Mouse (Mus musculus) kidney, postnatal 4 days (tissue): ENCODE results near the gene Cybrd1.

Experiments used
- DNase-seq, 2 experiments: peaks; one replicate each; pipeline ENCODE4 v3.0.0; 2021; ENCODE audit warnings: mixed read lengths in 2 of 2

Cybrd1 gene

DNA sequence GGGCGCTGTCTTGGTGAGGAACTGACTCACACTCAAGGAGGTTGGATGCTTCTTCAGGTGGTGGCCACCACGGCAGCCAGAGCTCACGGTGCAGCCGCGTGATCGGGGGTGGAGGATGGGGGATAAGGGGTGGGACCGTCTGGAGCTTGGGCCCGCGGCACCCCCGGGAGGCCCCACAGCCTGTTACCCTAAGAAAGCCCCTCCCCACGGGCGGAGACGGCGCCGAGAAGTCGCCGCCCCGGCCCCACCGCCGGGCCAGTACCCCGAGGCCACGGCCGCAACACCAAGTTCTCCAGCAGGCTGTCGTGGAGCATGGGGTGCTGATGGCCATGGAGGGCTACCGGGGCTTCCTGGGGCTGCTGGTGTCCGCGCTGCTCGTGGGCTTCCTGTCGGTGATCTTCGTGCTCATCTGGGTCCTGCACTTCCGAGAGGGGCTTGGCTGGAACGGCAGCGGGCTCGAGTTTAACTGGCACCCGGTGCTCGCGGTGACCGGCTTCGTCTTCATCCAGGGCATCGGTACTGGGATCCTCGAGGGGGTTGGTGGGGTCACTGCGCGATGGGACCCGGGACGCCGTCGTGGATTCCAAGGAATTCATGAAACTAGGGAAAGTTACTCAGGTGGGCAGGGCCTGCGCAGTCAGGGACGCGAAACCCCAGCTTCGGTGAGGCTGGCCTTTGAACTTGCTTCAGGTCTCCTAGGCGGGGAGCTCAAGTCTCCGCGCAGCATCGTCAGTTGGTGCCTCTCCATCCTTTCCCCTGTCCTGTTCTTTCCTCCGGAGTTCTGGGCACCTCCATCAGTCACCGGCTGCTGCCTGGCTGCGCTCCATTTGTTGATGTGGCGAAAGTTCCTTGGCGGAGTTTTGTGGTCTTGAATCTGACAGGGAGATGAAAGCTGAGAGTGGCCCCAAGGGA is at the start of gene Cybrd1:
Gene Cybrd1 (plus strand): TSS at position 127 of the 912 bp plus-strand sequence.
- DNase-seq = peak; percentile 68 to 73

DNA sequence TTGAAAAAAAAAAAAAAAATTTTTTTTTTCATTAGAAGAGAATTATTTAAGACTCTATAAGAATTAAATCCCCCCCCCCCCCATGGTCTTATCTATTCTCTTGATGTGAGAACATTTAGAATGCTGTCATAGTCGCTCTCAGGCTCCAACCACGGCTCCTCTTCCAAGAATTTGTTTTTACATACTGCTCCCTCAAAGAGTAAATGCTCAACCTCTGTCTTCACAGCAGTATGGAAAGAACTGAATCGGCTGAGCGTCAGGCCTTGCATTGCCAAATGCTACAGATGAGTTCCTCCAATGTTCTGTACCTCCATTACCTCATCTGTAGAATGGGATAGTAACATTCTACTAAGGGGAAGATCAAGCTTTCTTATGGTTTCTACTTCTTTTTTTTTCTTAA is 46.1 kb upstream of the Cybrd1 start:
- DNase-seq = no peak

GRCm38 (mm10) chr2:71073330-71073729 is 44.4 kb upstream of the Cybrd1 start:
- DNase-seq = no peak

DNA sequence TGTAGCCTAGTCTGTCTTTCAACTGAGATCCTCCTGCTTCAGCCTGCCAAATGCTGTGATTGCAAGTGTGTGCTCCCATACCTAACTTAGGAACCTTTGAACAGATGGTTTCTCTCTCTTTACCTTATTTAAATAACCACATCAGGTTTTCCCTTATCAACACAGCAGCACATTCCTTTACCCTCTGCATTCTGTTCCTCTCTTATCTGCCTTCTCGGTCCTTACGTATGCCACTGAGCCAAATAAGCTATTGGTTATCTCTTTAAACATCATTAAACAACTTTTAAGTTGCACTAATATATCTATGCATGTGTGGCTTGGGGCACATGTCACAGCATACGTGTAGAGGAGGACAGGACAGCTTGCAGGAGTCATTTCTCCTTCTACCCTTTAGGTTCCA is 43.9 kb upstream of the Cybrd1 start:
- no peak for DNase-seq

GRCm38 (mm10) chr2:71082416-71082815 is 35.3 kb upstream of the Cybrd1 start:
- DNase-seq = no peak

DNA sequence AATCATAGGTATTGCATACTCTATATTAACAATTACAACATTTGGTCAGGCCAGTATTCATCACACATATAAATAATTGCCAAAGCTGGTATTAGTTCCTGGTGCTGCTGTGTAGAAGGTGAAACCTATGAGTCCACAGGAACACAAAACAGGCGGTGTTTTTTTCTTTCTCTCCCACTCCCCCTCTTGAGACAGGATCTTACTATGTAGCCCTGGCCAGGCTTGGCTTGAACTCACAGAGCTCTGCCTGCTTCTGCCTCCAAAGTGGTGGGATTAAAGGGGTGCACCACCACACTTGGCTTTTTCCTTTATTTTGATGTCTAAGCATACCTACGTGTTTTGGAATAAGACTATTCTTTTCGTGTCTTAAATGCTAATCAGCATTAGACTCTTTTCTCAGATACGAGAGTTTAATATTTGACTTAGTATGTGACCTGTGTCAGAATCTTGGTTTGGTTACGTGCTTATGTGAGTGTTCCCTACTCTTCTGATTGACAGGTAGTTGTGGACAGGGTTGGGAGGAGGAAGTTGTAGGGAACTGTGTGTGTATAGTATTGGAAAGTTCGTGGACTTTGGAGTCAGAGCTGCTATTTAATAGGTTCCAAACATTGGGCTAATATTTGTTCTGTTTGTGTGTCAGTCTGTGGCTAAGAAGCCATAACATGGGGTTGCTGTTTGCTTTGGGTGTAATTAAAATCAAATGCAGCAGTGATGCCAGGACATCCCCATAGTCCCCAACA is 34.1 kb upstream of the Cybrd1 start:
- DNase-seq = no peak

DNA sequence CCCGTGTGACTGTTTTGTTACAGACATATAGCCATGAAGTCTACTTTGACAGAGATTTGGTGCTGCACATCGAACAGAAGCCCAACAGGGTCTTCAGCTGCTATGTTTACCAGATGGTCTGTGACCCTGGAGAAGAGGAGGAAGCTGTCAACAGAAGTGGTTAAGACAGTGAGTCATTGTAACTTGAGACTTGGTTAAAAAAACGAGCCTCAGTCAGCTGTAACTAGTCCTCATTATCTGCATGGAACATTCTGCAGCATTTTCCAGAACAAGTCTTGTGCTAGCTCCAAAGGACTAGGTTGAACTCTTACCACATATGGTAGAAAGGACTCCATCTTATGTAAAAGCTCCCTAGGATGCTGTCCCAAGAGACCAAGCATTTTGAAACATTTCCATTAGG is 28.0 kb upstream of the Cybrd1 start:
- DNase-seq = no peak

DNA sequence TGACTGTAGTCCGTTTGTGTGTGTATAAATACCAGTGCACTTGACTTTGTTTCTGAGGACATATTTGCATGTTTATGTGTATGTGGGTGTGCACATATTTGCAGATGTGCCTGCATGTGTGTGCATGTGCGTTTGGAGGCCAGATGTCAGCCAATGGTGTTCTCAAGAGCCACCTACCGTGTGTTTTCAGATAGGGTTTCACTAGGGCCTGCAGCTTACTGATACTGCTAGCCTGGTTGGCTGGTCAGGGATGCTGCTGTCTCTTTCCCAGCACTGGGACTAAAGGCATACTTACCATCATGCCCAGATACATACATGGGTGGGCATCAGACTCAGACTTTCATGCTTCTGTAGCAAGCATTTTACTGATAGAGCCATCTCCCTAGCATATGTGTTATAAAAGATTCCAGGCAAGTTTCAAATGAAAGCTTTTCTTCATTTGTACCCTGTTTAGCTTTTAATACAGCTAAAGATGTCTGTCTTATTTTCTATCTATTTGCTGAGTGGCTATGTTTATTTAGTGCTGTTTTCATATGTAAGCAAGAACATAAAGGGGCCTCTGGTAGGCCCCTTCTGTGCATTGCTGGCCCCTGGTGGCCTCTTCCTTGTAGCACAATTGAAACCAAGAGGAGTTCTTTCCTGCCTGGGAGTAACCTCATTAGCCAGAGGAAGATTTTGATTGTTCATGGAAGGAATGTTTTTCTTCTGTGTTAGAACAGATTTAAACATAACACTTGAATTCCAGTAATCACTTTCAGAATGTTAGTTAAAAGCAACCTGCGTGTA is 26.9 kb upstream of the Cybrd1 start:
- DNase-seq = peak; percentile 41 to 52

DNA sequence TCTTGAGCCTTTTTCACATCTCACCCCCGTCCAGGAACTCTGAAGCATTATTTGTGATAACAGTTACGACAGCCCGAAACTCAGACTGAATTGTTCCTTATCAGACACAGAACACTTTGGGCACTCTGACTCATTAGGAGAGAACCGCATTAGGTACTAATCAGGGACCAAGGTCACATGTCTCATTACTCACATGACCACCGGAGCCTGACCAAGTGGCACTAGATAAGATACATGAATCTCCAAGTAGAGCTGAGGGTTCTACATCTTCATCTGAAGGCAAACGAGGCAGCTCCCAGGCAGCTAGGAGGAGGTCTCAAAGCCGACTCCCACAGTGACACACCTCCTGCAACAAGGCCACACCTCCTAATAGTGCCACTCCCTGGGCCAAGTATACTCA is 21.6 kb upstream of the Cybrd1 start:
- no peak for DNase-seq

DNA sequence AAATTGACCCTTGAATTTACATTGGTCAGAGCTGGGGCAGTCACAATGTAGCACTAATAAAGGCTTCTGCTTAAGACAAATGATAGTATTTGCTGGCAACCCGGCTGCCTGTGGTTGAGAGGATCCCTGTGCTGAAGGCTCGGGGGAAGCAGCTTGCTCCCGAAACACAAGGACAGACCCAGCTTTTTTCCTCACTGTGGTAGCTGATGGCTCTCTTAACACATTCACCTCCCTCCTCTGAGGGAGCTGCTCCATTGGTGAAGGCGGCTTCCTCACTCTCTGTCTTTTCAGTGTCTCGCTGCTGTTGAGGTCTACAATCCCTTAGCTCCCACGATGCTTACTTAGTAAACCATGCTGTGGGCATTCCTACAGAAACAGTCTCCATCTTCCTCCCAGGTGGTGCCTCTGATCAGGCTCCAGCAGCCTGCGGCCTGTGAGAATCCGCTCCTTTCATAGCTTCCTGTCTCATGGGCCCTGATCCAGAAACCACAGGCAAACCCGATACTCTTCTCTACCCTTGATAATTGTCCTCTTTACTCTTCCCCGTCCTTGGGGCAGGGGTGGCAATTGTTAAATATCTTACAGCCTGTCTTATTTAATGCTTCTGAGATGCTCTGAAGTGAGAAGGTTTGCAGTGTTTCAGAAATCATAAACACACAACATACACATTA is 15.0 kb upstream of the Cybrd1 start:
- no peak for DNase-seq

DNA sequence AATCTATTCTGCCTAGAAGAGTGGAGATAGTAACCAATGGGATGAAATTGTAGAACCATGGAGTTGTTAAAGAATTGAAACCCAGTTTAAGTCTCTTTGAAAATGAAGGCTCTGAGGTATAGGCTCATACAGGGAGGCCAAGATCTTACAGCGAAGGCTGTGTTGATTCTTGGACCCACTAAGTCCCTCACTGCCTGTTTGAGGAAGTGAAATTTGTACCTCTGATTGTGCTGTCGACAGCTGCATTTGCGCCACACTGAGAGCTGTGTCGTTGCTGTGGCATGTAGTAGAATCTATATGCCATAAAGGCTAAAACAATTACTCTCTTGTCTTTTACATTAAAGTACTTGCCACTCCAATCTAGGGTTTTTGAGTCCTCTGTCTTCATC is 14.4 kb upstream of the Cybrd1 start:
- DNase-seq = no peak

- DNase-seq = no peak
These were observed 13.0 kb upstream of the Cybrd1 start for GRCm38 (mm10) chr2:71104696-71105095.

- no peak for DNase-seq
These were observed 12.1 kb upstream of the Cybrd1 start for GRCm38 (mm10) chr2:71105469-71106215.

DNA sequence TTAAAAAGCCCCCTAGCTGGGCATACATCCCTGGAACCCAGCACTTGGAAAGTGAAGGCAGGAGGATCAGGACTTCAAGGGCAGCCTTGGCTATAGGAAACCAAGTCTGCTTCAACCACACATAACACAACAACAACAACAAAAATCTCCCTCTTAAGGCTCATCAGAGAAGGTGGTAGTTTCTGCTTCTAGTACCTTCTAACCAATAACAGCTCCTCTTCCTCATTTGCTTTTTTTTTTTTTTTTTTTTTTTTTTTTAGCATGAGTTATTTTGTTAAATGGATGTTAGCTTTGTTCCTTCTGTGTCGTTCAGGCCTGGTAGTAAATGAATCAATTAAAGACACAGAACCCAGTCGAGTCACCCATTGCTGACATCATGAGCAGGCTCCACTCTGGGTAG is 10.5 kb upstream of the Cybrd1 start:
- DNase-seq = no peak

DNA sequence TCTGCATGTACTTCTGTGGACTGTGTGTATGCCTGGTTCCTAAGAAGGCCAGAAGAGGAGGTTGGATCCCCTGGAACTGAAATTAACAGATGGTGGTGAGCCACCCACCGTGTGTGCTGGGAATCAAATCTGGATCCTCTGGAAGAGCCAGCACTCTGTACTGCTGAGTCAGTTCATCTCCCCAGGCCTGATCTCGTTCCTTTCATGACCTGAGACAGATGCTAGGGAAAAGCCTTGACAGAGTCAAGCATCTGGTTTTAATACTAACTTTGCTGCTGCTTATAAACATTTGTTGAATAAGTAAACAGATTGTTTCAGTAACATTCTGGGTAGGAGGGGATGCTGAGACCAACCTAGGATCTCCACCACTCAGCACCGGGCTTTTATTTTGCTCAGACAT is 9.2 kb upstream of the Cybrd1 start:
- DNase-seq = no peak

DNA sequence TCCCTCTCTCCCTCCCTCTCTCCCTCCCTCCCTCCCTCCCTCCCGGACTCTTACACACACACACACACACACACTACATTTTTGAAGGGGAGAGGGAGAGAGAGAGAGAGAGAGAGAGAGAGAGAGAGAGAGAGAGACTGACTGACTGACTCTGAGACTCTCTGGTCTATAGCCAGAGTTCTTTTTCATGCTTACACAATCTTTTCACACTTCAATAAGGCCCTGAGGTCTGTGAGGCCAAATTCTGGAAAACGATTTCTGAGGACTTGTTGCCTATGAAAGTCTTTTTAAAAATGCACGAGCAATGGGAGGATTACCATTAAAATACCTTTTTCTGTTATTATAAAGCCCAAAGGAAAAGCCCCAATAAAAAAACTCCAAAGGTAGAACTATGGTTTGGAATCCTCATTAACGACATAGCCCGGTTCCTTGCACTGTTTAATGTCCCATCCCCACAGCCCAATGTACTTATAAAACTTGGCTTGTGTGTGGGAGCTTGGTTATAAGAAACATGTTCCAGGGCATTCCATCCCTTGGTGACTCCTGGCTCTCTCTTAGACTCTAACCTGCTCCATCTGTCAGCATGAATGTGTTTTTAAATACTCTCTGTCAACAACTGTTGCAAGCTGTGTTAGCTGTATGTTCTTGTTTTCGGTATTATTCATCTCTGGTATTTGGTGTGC is 4.1 kb upstream of the Cybrd1 start:
- no peak for DNase-seq

DNA sequence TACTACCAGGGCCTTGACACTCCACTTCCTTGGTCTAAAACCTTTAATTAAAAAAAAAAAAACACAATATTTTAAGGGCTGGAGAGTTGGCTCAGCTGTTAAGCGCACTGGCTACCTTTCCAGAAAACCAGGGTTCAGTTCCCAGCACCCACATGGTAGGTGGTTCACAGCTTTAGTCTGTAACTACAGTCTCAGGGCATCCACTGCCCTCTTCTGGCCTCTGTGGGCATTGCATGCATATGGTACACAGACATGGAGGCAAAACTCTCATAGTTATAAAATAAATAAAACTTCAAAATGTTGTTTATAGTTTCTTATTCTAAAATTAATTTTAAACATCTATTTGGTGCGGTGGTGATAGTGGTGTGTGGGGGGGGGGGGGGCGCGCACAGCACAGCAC is 1.6 kb upstream of the Cybrd1 start:
- DNase-seq = peak; percentile 15 to 20

DNA sequence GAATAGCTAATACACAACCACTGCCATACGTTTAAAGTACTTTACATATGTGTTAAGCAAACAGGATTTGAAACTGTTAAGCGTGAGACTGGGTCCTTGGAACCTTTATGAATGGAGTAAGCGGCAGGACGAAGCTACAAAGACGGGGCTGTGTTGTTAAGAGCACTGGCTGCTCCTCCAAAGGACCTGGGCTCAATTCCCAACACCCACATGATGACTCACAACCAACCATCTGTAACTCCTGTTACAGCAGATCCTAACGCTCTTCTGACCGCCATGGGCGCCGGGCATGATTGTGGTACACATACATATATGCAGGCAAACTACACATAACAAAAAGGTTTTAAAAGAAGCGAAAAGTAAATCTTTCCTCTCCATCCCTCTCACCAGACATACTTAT is 3.1 kb downstream of the Cybrd1 start:
- no peak for DNase-seq

GRCm38 (mm10) chr2:71121406-71121805 is 3.7 kb downstream of the Cybrd1 start:
- DNase-seq = peak; percentile 33 to 43

DNA sequence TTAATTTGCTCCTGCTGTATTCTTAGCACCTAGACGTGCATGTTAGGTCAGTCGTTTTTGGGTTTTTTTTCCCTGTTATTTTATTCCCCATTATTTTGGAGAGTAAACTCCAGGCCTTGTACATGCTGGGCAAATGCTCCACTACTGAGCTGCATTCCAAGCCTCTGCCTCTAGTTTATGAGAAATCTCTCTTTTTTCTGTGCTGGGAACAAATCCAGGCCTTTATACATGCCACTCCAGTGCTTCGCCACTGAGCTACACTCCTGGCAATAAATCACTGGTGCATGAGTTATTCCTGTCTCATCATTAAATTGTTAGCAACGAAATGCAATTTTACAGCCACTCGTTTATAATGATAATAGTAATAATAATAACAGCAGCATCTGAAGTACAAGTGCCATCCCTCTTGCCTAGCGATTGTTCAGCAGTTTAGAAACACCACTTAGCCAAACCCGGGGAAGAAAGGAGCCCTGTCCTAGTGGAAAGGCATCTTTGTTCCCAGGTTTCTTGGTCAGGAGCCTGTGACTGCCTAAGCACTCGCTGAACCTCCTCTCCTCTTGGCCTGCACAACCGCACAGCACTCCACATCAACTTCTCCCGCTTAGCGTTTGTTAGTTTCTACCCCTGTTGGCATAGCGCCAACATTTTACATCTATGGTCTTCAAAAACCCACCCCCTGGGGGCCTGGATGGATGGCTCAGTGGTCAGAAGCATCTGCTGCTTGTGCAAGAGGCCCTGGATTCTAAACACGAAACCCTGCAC is 4.7 kb downstream of the Cybrd1 start:
- DNase-seq = no peak

- DNase-seq = no peak
These were observed 5.9 kb downstream of the Cybrd1 start for GRCm38 (mm10) chr2:71123591-71123990.
